Mouse (Mus musculus): ENCODE measurements around the gene Cluh. TPM values are rescaled to one million over a fixed set of nuclear protein-coding genes. Genes with fewer than 3 reads are reported as not detected.

Gene Cluh
- total RNA-seq, 2 experiments from 2014 or later = 64.1 to 65.9 TPM

DNA sequence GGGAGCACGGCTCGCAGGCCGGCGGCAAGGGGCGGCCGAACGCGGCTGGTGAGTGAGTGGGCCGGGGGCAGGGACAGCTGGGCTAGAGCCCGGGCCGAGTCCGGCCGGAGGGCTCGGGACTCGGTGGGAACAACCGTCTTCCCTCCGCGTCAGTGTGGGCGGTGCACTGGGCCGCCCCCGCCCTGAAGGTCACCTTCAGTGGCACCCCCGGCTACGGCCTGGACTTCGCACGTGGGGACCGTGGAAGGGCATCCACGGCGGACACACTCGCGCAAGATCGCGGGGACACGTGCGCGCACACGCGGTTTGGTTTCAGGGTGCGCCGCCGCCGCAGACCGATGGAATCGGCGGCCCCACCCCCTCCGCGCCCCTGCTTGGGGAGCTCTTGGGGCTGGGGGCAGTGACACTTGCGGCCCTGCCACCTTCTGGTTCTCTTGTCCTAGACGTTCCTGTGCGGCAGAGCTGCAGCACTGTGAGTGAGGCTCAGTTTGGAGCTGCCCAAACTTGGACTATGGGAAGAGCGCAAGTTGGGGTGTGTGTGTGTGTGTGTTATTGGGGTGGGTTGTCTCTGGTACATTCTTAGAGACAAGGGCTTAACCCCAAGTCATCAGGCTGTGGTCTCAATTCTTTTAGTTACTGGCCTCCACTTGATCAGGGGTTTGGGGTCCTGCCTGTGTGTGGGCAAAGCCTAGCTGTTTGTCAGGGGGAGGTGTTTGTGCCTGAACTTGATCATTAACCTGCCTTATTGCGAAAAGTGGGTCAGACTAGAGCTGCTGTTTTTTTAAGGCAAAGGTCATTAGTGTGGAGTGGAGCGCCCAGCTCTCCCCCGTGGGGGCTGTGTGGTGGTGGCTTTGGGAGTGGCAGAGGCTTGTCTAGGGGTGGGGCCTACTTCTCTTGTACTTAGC lies 604 bp downstream of the Cluh start:
- intact Hi-C loops (cut with DNase I) = loop anchor here (1.0 to 2.0 kb wide), 2 partner anchors 12 to 73 kb away; no protein-coding TSS in a partner anchor
- DNase-seq (ENCODE audit: extremely low spot score in 1 of 2, low spot score in 2 of 2) = peak in 1 of 2 experiments; percentile 47
- H3K4me3 ChIP-seq = peak overlapping the region; percentile 99
- peak overlapping the region; percentile 90 for H3K27ac ChIP-seq
- no peak for TF ChIP-seq CTCF (IDR thresholded peaks at IDR 0.05)

DNA sequence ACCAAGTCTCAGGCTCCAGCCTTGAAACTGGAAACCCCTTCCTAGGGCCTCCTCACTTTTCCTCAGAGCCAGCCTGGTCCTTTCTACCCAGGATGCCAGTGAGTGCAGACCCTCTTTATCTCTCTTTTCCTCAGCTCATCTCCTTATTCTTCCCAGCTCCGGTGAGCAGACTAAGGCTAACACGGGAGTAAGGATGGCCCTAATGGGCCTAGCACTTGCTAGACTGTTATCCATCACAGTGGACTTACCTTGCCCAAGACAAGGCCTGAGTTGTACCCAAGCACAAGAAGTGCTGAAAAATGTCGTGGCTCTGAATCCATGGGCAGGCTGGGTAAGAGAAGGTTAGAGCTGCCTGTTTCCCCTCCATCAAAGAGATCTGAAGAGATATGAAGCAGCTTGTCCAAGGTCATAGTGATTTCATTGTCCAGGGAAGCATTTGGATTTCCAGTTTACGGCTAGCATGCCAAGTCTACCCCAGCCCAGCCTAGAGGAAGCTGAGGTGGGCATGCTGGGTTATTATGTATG lies 1.3 kb downstream of the Cluh start:
- peak overlapping the region; percentile 99 for H3K4me3 ChIP-seq
- H3K27ac ChIP-seq = peak overlapping the region; percentile 6; the same call in 1 of the 2 replicates
- DNase-seq (ENCODE audit: extremely low spot score in 1 of 2, low spot score in 2 of 2) = no peak
- no peak for TF ChIP-seq CTCF (IDR thresholded peaks at IDR 0.05)
- intact Hi-C loops (cut with DNase I) = no loop called here

DNA sequence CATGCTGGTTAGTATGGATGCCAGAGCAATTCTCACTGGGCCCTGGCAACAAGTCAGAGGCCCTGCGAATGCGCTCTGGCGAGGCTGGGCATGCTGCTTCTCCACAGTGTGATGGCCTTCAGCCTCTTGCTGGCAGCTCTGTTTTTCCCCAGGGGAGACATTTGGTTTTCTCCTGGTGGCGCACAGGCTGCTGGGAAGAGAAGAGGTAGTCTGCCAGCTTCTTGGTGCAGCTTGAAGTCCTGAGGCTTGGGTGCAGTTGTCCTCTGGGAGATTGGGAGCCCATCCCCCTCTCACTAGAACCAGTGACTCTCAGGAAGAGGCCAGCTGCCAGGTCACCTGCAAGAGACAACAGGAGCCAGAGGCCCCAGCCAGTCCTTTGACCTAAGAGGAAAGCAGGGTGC lies 3.5 kb downstream of the Cluh start:
- intact Hi-C loops (cut with DNase I) = no loop called here
- peak overlapping the region; percentile 8 for H3K27ac ChIP-seq
- TF ChIP-seq CTCF (IDR thresholded peaks at IDR 0.05) = no peak
- DNase-seq (ENCODE audit: extremely low spot score in 1 of 2, low spot score in 2 of 2) = no peak
- H3K4me3 ChIP-seq = no peak overlapping the region

DNA sequence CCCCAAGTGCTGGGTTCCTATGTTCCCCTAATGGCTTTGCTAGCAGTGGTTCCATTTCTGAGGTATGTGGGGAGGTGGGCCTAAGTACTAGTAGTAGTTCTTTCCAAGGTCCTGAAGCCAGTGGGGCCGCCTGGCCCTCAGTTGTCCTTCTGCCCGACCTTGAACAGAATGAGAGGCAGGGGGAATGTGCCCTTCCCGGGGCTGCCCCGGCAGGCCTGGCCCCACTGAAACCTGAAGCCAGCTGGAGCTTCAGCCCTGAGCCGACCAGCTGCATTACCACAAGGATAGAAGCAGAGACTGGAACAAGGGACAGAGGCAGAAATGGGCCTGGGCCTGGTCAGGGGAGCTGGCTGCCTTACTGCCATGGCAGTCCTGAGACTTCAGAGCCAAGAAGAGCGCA lies 4.1 kb downstream of the Cluh start:
- Histone ChIP-seq H3K4me3 (no peak overlapping the region), H3K27ac (peak overlapping the region; percentile 8; the same call in 1 of the 2 replicates)
- DNase-seq (ENCODE audit: extremely low spot score in 1 of 2, low spot score in 2 of 2) = no peak
- intact Hi-C loops (cut with DNase I) = no loop called here
- TF ChIP-seq CTCF (IDR thresholded peaks at IDR 0.05) = no peak

DNA sequence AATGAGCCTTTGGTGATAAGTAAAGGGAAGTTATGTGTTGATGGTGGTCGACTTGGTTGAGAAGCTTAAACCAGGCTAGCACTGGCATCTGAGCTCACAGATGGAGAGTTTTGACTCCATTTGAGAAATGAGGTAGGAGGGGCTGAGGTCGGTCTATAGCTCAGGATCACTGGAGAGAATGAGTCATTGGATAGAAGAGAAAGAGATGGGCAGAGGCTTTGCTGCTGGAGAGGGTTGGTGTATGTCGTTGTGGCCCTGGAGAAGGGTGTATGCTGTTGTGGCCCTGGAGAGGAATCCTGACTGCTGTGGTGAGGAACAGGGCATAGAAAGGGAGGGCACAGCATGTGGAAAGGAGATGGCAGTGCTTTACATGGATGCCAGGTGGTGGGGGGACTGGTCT lies 6.6 kb downstream of the Cluh start:
- no peak for DNase-seq (ENCODE audit: extremely low spot score in 1 of 2, low spot score in 2 of 2)
- Histone ChIP-seq H3K27ac (no peak overlapping the region), H3K4me3 (no peak overlapping the region)
- intact Hi-C loops (cut with DNase I) = no loop called here
- no peak for TF ChIP-seq CTCF (IDR thresholded peaks at IDR 0.05)

DNA sequence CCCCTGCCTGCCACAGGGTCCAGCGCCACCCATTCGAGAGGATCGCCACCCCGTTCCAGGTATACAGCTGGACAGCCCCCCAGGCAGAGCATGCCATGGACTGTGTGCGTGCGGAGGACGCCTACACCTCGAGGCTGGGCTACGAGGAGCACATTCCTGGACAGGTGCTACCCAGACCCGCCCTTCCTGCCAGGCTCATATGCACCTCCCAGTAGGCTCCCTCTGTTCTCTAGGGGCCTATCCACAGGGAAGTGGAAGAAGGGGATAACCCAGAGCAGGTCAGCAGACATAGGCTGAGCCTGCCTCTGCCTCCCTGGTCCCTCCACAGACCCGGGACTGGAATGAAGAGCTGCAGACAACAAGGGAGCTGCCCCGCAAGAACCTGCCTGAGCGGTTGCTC lies 11.0 kb downstream of the Cluh start:
- H3K4me3 ChIP-seq = no peak overlapping the region
- TF ChIP-seq CTCF (IDR thresholded peaks at IDR 0.05) = no peak
- no peak for DNase-seq (ENCODE audit: extremely low spot score in 1 of 2, low spot score in 2 of 2)
- intact Hi-C loops (cut with DNase I) = no loop called here
- no peak overlapping the region for H3K27ac ChIP-seq

DNA sequence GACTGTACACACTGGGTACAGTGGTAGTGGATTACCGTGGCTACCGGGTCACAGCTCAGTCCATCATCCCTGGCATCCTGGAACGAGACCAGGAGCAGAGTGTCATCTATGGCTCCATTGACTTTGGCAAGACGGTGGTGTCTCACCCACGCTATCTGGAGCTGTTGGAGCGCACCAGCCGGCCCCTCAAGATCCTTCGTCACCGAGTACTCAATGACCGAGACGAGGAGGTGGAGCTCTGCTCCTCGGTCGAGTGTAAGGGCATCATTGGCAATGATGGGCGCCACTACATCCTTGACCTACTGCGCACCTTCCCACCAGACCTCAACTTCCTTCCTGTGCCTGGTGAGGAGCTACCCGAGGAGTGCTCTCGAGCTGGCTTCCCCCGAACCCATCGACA lies 12.3 kb downstream of the Cluh start:
- no peak overlapping the region for H3K27ac ChIP-seq
- TF ChIP-seq CTCF (IDR thresholded peaks at IDR 0.05) = no peak
- no peak for DNase-seq (ENCODE audit: extremely low spot score in 1 of 2, low spot score in 2 of 2)
- intact Hi-C loops (cut with DNase I) = no loop called here
- H3K4me3 ChIP-seq = no peak overlapping the region

DNA sequence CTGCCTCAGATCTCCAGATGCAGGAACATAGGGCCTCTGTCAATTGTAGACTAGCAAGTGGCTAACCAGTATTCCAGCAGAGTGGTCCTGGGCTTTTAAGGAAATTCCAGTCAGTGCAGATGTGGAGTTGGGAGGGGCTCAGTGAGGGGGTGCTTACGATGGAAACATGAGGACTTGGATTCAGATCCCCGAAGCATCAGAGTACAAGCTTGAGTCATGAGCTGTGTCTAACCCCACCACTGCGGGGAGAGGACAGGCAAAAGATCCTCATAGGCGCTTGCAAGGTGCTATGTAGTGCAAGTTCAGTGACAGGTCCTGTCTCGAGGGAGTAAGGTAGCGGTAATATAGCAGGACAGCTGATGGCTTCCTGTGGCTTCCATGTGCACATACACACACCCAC lies 12.9 kb downstream of the Cluh start:
- no peak for DNase-seq (ENCODE audit: extremely low spot score in 1 of 2, low spot score in 2 of 2)
- intact Hi-C loops (cut with DNase I) = no loop called here
- H3K4me3 ChIP-seq = no peak overlapping the region
- TF ChIP-seq CTCF (IDR thresholded peaks at IDR 0.05) = no peak
- no peak overlapping the region for H3K27ac ChIP-seq

DNA sequence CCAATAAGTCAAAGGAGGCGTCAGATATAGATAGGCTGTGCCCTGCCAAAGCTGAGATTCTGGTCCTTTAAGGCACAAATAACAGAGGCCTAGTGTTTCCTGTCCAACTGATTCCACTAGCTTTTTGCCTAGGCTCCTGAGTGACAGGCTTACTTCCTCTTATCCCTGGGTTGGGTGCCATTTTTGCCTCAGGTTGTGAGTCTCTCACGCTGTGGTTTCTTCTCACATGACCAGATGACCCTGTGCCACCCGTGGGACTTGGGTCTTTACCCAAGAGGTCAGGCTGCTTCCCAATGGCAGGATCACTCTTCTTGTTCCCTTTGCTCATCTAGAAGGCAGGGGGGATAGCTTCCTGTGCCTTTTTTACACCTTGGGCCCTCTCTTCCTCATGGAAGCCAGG lies 15.0 kb downstream of the Cluh start:
- H3K27ac ChIP-seq = no peak overlapping the region
- no peak for TF ChIP-seq CTCF (IDR thresholded peaks at IDR 0.05)
- H3K4me3 ChIP-seq = no peak overlapping the region
- intact Hi-C loops (cut with DNase I) = no loop called here
- no peak for DNase-seq (ENCODE audit: extremely low spot score in 1 of 2, low spot score in 2 of 2)

DNA sequence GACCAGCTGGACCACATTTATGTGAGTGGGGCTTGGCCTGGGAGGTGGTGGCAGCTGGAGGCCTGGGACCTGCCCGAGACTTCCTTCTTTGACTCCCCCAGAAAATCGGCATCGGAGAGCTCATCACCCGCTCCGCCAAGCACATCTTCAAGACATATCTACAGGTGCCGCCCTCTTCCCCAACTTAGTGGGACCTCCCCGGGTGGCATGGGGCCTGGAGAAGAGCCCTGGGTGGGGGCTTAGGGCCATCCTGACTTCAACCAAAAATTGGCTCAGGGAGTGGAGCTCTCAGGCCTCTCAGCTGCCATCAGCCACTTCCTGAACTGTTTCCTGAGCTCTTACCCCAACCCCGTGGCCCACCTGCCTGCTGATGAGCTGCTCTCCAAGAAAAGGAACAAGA lies 15.6 kb downstream of the Cluh start:
- intact Hi-C loops (cut with DNase I) = no loop called here
- Histone ChIP-seq H3K27ac (no peak overlapping the region), H3K4me3 (no peak overlapping the region)
- TF ChIP-seq CTCF (IDR thresholded peaks at IDR 0.05) = no peak
- no peak for DNase-seq (ENCODE audit: extremely low spot score in 1 of 2, low spot score in 2 of 2)

DNA sequence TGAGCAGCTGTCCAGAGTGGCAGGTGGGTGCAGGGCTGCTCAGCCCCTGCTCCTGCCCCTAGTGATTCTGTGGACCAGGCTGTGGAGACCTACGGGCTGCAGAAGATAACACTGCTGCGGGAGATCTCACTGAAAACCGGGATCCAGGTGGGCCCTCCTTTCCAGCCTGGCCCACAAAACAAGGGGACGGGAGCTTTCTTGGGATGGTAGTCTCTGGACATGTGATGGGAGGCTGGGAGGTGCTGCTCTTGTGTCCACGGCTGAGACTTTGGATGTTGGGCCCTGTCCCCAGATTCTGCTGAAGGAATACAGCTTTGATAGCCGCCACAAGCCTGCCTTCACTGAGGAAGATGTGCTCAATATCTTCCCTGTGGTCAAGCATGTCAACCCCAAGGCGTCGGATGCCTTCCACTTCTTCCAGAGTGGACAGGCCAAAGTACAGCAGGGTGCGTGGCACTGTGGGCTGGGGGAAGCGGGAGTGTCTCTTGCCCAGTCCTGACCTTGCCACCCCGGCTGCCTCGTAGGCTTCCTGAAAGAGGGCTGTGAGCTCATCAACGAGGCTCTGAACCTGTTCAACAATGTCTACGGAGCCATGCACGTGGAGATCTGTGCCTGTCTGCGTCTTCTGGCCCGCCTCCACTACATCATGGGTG lies 16.5 kb downstream of the Cluh start:
- DNase-seq (ENCODE audit: extremely low spot score in 1 of 2, low spot score in 2 of 2) = peak in 1 of 2 experiments; percentile 8
- TF ChIP-seq CTCF (IDR thresholded peaks at IDR 0.05) = no peak
- Histone ChIP-seq H3K27ac (no peak overlapping the region), H3K4me3 (no peak overlapping the region)
- intact Hi-C loops (cut with DNase I) = no loop called here

DNA sequence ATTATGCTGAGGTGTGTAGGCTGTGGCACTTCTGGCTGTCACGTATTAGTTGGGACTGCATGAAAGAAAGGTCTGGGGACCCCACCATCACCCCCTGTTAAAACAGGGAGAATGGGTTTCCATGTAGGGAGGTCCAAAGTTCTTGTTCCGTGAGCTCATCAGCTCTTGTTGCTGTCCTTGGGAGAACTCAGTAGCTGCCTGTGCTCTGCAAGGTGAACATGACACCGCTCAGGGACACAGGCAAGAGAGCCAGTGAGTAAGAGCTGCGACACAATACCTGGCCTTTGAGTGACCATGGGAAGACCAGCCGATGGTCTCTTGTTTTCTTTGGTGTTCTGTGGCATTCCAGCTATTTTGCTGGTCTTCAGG lies 17.0 kb downstream of the Cluh start:
- intact Hi-C loops (cut with DNase I) = no loop called here
- Histone ChIP-seq H3K27ac (no peak overlapping the region), H3K4me3 (no peak overlapping the region)
- DNase-seq (ENCODE audit: extremely low spot score in 1 of 2, low spot score in 2 of 2) = peak in 1 of 2 experiments; percentile 8
- TF ChIP-seq CTCF (IDR thresholded peaks at IDR 0.05) = no peak
